26 mouse cellular contexts compared by ENCODE assay signal in genomic region chr9:77025271-77025670, GRCm38 (mm10). TPM values are rescaled to one million over a fixed set of nuclear protein-coding genes. Genes with fewer than 3 reads are reported as not detected.
"Had no signal": no experiment of that assay in that cellular context is flagged by ENCODE, and none has a peak within 500 bp of the region (broad histone marks: within the 10 kb centered on the region; RNA-seq: fewer than 3 reads in every experiment).

No protein-coding gene starts in this region.

- H3K27ac ChIP-seq: gastrocnemius, adult 2 months; heart, embryonic 10.5 days; hindbrain, embryonic 10.5 days; hindbrain, embryonic 12.5 days; hindbrain, embryonic 14.5 days; intestine, embryonic 15.5 days; layer of hippocampus, adult 2 months; left cerebral cortex, adult 2 months; limb, embryonic 10.5 days; limb, embryonic 12.5 days; liver, embryonic 13.5 days; liver, embryonic 15.5 days had no signal

- H3K4me3 ChIP-seq: gastrocnemius, adult 2 months; heart, embryonic 10.5 days; heart, embryonic 12.5 days; hindbrain, embryonic 10.5 days; hindbrain, embryonic 12.5 days; intestine, embryonic 15.5 days; layer of hippocampus, adult 2 months; left cerebral cortex, adult 2 months; limb, embryonic 10.5 days; limb, embryonic 12.5 days; liver, embryonic 13.5 days; liver, embryonic 15.5 days had no signal

- H3K27me3 ChIP-seq: heart, embryonic 12.5 days; hindbrain, embryonic 12.5 days; intestine, embryonic 15.5 days; limb, embryonic 12.5 days; liver, embryonic 13.5 days; liver, embryonic 15.5 days had no signal

- H3K9me3 ChIP-seq: heart, embryonic 10.5 days; heart, embryonic 12.5 days; hindbrain, embryonic 10.5 days; hindbrain, embryonic 12.5 days; intestine, embryonic 15.5 days; limb, embryonic 10.5 days; limb, embryonic 12.5 days; liver, embryonic 13.5 days; liver, embryonic 15.5 days had no signal

- H3K36me3 ChIP-seq: heart, embryonic 10.5 days; heart, embryonic 12.5 days; hindbrain, embryonic 10.5 days; hindbrain, embryonic 12.5 days; intestine, embryonic 15.5 days; limb, embryonic 10.5 days; limb, embryonic 12.5 days; liver, embryonic 13.5 days; liver, embryonic 15.5 days had no signal

- ATAC-seq: forebrain, embryonic 16.5 days; hindbrain, embryonic 16.5 days; inflammation-experienced regulatory T-cells, adult 6 months; intestine, embryonic 15.5 days; intestine, postnatal 0 days had no signal

- H3K4me2 ChIP-seq: heart, embryonic 12.5 days; hindbrain, embryonic 12.5 days; hindbrain, embryonic 14.5 days; intestine, embryonic 15.5 days; limb, embryonic 12.5 days; liver, embryonic 11.5 days; liver, embryonic 13.5 days; liver, embryonic 15.5 days had no signal

- H3K9ac ChIP-seq: heart, embryonic 12.5 days; hindbrain, embryonic 12.5 days; hindbrain, embryonic 14.5 days; intestine, embryonic 15.5 days; limb, embryonic 12.5 days; liver, embryonic 13.5 days; liver, embryonic 15.5 days had no signal

- DNase-seq: gastrocnemius, adult 2 months; gastrocnemius, postnatal 10 days; gastrocnemius, postnatal 25 days; heart, adult 18-20 months; heart, postnatal 10 days; heart, postnatal 4 days; liver; liver, embryonic 13.5 days had no signal

- H3K4me1 ChIP-seq: heart, embryonic 10.5 days; heart, embryonic 12.5 days; hindbrain, embryonic 10.5 days; hindbrain, embryonic 12.5 days; intestine, embryonic 15.5 days; limb, embryonic 10.5 days; liver, embryonic 13.5 days; liver, embryonic 15.5 days had no signal

RNA-seq across cellular contexts. Expression of gene Tinag, which starts 20.3 kb away (rescaled TPM):
- polyA plus RNA-seq: frontal cortex, adult 2 months; heart, embryonic 10.5 days; heart, embryonic 12.5 days; heart, embryonic 14.5 days; hindbrain, embryonic 14.5 days; inflammation-experienced regulatory T-cells, adult 6 months; limb, embryonic 10.5 days; limb, embryonic 12.5 days; liver, embryonic 11.5 days; liver, embryonic 13.5 days had no signal
